Mouse (Mus musculus) cerebellum, adult 2 months (tissue): ENCODE results near the gene Pdap1.

ENCODE experiments used
- CTCF ChIP-seq: fragments of 200-500 bp; IDR thresholded peaks from 2 replicates; pipeline ENCODE4 v1.5.1; 2011; ENCODE audit warnings: low read depth, mild to moderate bottlenecking, control low read depth, low read length, moderate library complexity, borderline replicate concordance; ENCODE audit not compliant: insufficient read depth
- POLR2A ChIP-seq: fragments of 200-500 bp; IDR thresholded peaks from 2 replicates; pipeline ENCODE4 v1.6.1; 2011; ENCODE audit warnings: low read length, control low read depth, borderline replicate concordance; ENCODE audit not compliant: insufficient read depth

- no peak for TF ChIP-seq CTCF
- TF ChIP-seq POLR2A = no peak
Measured at GRCm38 (mm10) chr5:145126580-145126979, 13.5 kb downstream of the Pdap1 start.
